Mouse (Mus musculus): Measurements from ENCODE around the gene Rbm8a2.
"Not testable (repeated sequence)": the region's sequence is repeated elsewhere in the genome, so short reads cannot be mapped to it uniquely, and the experiment has no call there.

The Rbm8a2 gene

GRCm38 (mm10) chr1:175979014-175979413 lies at the start of gene Rbm8a2:
TSS of gene Rbm8a2 (minus strand) at chr1:175979114.
- in situ Hi-C loops (cut with MboI) = not testable (repeated sequence)

- in situ Hi-C loops (cut with MboI) = no loop called here
Observed at GRCm38 (mm10) chr1:176028397-176028796, 49.5 kb upstream of the Rbm8a2 start.

- in situ Hi-C loops (cut with MboI) = no loop called here
Observed at GRCm38 (mm10) chr1:176024501-176024900, 45.6 kb upstream of the Rbm8a2 start.

- in situ Hi-C loops (cut with MboI) = no loop called here
Observed at GRCm38 (mm10) chr1:176018523-176018922, 39.6 kb upstream of the Rbm8a2 start.

GRCm38 (mm10) chr1:176016076-176016475 lies 37.2 kb upstream of the Rbm8a2 start:
- in situ Hi-C loops (cut with MboI) = no loop called here

GRCm38 (mm10) chr1:176013497-176014268 lies 34.8 kb upstream of the Rbm8a2 start:
- in situ Hi-C loops (cut with MboI) = no loop called here

GRCm38 (mm10) chr1:176011535-176011934 lies 32.6 kb upstream of the Rbm8a2 start:
- in situ Hi-C loops (cut with MboI) = no loop called here

GRCm38 (mm10) chr1:176011072-176011471 lies 32.2 kb upstream of the Rbm8a2 start:
- in situ Hi-C loops (cut with MboI) = no loop called here

- in situ Hi-C loops (cut with MboI) = no loop called here
Observed at GRCm38 (mm10) chr1:176008411-176008810, 29.5 kb upstream of the Rbm8a2 start.

- in situ Hi-C loops (cut with MboI) = no loop called here
Observed at GRCm38 (mm10) chr1:176000599-176000998, 21.7 kb upstream of the Rbm8a2 start.

- in situ Hi-C loops (cut with MboI) = no loop called here
Observed at GRCm38 (mm10) chr1:175997076-175997651, 18.2 kb upstream of the Rbm8a2 start.

GRCm38 (mm10) chr1:175988912-175989311 lies 10.0 kb upstream of the Rbm8a2 start:
- in situ Hi-C loops (cut with MboI) = no loop called here

- in situ Hi-C loops (cut with MboI) = no loop called here
Observed at GRCm38 (mm10) chr1:175988448-175988847, 9.5 kb upstream of the Rbm8a2 start.

- in situ Hi-C loops (cut with MboI) = no loop called here
Observed at GRCm38 (mm10) chr1:175970710-175971109, 8.2 kb downstream of the Rbm8a2 start.

GRCm38 (mm10) chr1:175967004-175967745 lies 11.7 kb downstream of the Rbm8a2 start:
- in situ Hi-C loops (cut with MboI) = no loop called here

- in situ Hi-C loops (cut with MboI) = no loop called here
Observed at GRCm38 (mm10) chr1:175961786-175962185, 17.1 kb downstream of the Rbm8a2 start.

- in situ Hi-C loops (cut with MboI) = no loop called here
Observed at GRCm38 (mm10) chr1:175950851-175951250, 28.1 kb downstream of the Rbm8a2 start.

GRCm38 (mm10) chr1:175950421-175950820 lies 28.5 kb downstream of the Rbm8a2 start:
- in situ Hi-C loops (cut with MboI) = no loop called here

GRCm38 (mm10) chr1:175946718-175947315 lies 32.1 kb downstream of the Rbm8a2 start:
- in situ Hi-C loops (cut with MboI) = no loop called here

GRCm38 (mm10) chr1:175943168-175943567 lies 35.7 kb downstream of the Rbm8a2 start:
- in situ Hi-C loops (cut with MboI) = no loop called here

GRCm38 (mm10) chr1:175938731-175939130 lies 40.2 kb downstream of the Rbm8a2 start:
- in situ Hi-C loops (cut with MboI) = no loop called here

GRCm38 (mm10) chr1:175936282-175936737 lies 42.6 kb downstream of the Rbm8a2 start:
- in situ Hi-C loops (cut with MboI) = no loop called here

All from mature B cell (primary cell).